Mouse (Mus musculus) heart, adult 2 months (tissue): ENCODE measurements around the gene Hexb. TPM values are rescaled to one million over a fixed set of nuclear protein-coding genes. Genes with fewer than 3 reads are reported as not detected.

Source experiments
- DNase-seq, 2 experiments: peaks; one replicate each; pipeline ENCODE4 v3.0.0; 2021
- H3K27ac ChIP-seq: fragments of 200-600 bp; 2 replicates; pipeline ENCODE4 v1.8.1; 2022
- H3K27me3 ChIP-seq: fragments of 200-500 bp; 2 replicates; pipeline ENCODE4 v1.6.1; 2012; ENCODE audit warnings: mild to moderate bottlenecking, low read length, inconsistent platforms, mixed read lengths; ENCODE audit not compliant: control insufficient read depth, insufficient read depth
- H3K36me3 ChIP-seq: fragments of 200-500 bp; 2 replicates; pipeline ENCODE4 v1.6.1; 2012; ENCODE audit warnings: low read length, inconsistent platforms; ENCODE audit not compliant: control insufficient read depth, insufficient read depth
- H3K4me1 ChIP-seq: fragments of 200-500 bp; 2 replicates; pipeline ENCODE4 v1.6.1; 2011; ENCODE audit warnings: low read length; ENCODE audit not compliant: control insufficient read depth, insufficient read depth
- H3K4me3 ChIP-seq: fragments of 200-600 bp; 2 replicates; pipeline ENCODE4 v1.8.1; 2022
- H3K79me2 ChIP-seq: fragments of 200-500 bp; replicated peaks from 2 replicates; pipeline ENCODE4 v1.6.1; 2012; ENCODE audit warnings: mild to moderate bottlenecking, inconsistent platforms, low read length, moderate library complexity, mixed read lengths; ENCODE audit not compliant: control insufficient read depth, insufficient read depth
- H3K9ac ChIP-seq: fragments of 200-500 bp; 2 replicates; pipeline ENCODE4 v1.6.1; 2012; ENCODE audit warnings: low read depth, mild to moderate bottlenecking, control low read depth, inconsistent platforms, low read length, mixed read lengths
- CTCF ChIP-seq: fragments of 200-600 bp; IDR thresholded peaks from 2 replicates; pipeline ENCODE4 v1.8.1; 2022; ENCODE audit warnings: antibody characterized with exemption, mild to moderate bottlenecking, moderate library complexity
- EP300 ChIP-seq: fragments of 200-500 bp; IDR thresholded peaks from 2 replicates; pipeline ENCODE4 v1.6.1; 2011; ENCODE audit warnings: low read depth, low read length, control low read depth; ENCODE audit not compliant: insufficient read depth
- POLR2A ChIP-seq: fragments of 200-500 bp; IDR thresholded peaks from 2 replicates; pipeline ENCODE4 v1.6.1; 2011; ENCODE audit warnings: mild to moderate bottlenecking, low read depth, low read length, control low read depth; ENCODE audit not compliant: insufficient read depth
- WGBS: fragments of 180-500 bp; shearing (Covaris S2); methylation state at CpG from one replicate; pipeline ENCODE4 v1.1.7; 2018; 5-methylcytosine and 5-hydroxymethylcytosine counted together
- intact Hi-C: fragments of 180-260 bp; cut with DNase I; formaldehyde crosslinking; loops from one replicate; pipeline ENCODE4 v1.15.1; 2025
- polyA plus RNA-seq: library from polyadenylated mRNA; depleted of rRNA; stranded (reverse); fragments of >200 nt; gene quantifications from 2 replicates; pipeline ENCODE4 v1.2.3, GENCODE M21; 2012
- total RNA-seq, 2 experiments: library from RNA; stranded (reverse); gene quantifications; 2 replicates each; pipeline ENCODE4 v1.2.3; 2021

Gene Hexb
- total and polyA plus RNA-seq, 3 experiments: 21.2 to 21.7 (median 21.3) TPM

DNA sequence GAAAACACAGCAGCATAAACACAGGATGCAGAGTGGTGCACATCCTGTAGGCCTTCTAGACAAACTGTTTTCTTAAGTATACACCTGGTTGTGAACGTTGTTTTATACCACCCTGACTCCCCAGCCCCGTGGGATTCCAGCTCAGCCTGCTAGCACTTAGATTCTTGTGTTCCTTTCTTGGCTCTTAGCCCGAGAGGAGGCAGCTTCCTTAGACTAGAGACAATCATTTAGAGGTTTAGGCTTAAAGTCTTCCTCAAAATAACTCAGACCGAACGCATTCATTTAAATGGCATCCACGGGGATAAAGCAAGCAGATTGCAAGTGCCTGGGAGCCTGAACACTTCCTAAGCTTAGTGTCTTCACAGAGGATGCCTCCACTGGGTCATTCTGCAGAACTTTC, 44.6 kb upstream of the Hexb start:
- H3K79me2 ChIP-seq: no peaks in the 10 kb centered on the region
- DNase-seq: peak in 1 of 2 experiments; percentile 39
- peak overlapping the region; percentile 23; the same call in 1 of the 2 replicates for H3K9ac ChIP-seq
- TF ChIP-seq POLR2A (no peak), EP300 (no peak), CTCF (no peak)
- H3K4me3 ChIP-seq: peak overlapping the region; percentile 76
- WGBS: 23% methylated on average over 6 of the region's 6 CpGs
- intact Hi-C loops: loop anchor here (5.0 kb wide), 3 partner anchors 70 to 305 kb away; no protein-coding TSS in a partner anchor
- H3K27me3 ChIP-seq: no peaks in the 10 kb centered on the region
- H3K4me1 ChIP-seq: peaks cover 16% of the 10 kb centered on the region
- peak overlapping the region; percentile 91; the same call in 1 of the 2 replicates for H3K27ac ChIP-seq
- H3K36me3 ChIP-seq: peaks cover 2% of the 10 kb centered on the region

- intact Hi-C loops: loop anchor here (1.0 to 5.0 kb wide), 4 partner anchors 53 to 305 kb away; no protein-coding TSS in a partner anchor
- WGBS: under 1% methylated on average over 20 of the region's 20 CpGs
- Histone ChIP-seq H3K9ac (peak overlapping the region; percentile 89), H3K27ac (peak overlapping the region; percentile 91), H3K36me3 (no peaks in the 10 kb centered on the region), H3K4me1 (peaks cover 15% of the 10 kb centered on the region), H3K79me2 (no peaks in the 10 kb centered on the region), H3K27me3 (no peaks in the 10 kb centered on the region), H3K4me3 (peak overlapping the region; percentile 76)
- TF ChIP-seq POLR2A: no peak
- TF ChIP-seq CTCF: no peak
- no peak for TF ChIP-seq EP300
- DNase-seq: no peak
Observed at GRCm38 (mm10) chr13:97241787-97242280, 43.7 kb upstream of the Hexb start.

GRCm38 (mm10) chr13:97240965-97241786, 43.0 kb upstream of the Hexb start, which contains the start of gene Enc1:
Enc1 (plus strand) TSS chr13:97241105.
- Histone ChIP-seq H3K27ac (peak within 1 kb of the TSS; percentile 92), H3K9ac (peak within 1 kb of the TSS; percentile 89), H3K79me2 (no peaks in the 10 kb centered on the region), H3K27me3 (no peaks in the 10 kb centered on the region), H3K4me1 (peaks cover 15% of the 10 kb centered on the region), H3K4me3 (peak within 1 kb of the TSS; percentile 76), H3K36me3 (no peaks in the 10 kb centered on the region)
- WGBS: under 1% methylated on average over 87 of the region's 89 CpGs
- intact Hi-C loops: loop anchor here (1.0 to 5.0 kb wide), 4 partner anchors 54 to 306 kb away; no protein-coding TSS in a partner anchor
- TF ChIP-seq EP300 (no peak), CTCF (peak; percentile 77), POLR2A (peak; percentile 85)
- peak; percentile 94 to 95 for DNase-seq

GRCm38 (mm10) chr13:97240279-97240964, 42.3 kb upstream of the Hexb start:
- no peaks in the 10 kb centered on the region for H3K36me3 ChIP-seq

DNA sequence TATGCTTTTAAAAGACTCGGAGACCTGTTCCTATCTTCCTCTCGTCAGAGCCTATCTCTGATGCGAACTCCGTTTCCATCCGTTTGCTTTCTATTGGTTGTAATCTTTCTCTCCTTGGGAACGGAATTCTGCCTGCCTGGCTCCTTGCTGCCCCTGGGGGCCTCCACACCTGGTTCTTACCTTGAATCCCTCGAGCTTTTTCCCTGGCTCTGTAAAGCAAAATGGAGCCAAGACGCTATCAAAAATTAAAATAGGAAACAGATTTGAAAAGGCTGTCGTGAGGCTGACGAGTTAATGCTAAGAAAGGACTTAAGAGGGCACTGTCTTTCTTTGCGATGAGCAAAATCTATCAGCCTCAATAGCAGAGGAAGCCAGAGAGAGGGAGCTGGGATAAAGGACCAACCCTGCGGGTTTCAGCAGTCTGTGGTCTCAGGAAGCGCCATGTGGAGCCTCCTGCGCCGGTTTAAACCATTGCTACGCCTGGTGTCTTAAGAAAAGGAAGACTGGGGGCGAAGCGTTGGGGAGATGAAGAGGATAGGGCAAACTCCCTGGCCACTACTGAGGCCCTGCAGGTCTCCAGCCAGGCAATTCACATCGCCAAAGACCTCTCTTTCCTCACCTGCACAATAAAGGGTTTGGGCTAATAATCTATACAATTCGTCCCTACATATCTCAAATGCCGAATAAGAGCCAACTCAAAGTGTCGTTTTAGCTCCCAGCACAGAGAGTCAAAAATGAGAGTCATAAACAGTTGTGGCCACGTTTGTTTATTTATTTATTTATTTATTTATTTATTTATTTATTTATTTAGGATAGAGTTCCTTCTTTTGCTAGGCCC, 41.4 kb upstream of the Hexb start:
- Histone ChIP-seq H3K4me3 (peak overlapping the region; percentile 3; the same call in 1 of the 2 replicates), H3K9ac (no peak overlapping the region), H3K4me1 (peaks cover 12% of the 10 kb centered on the region), H3K27me3 (no peaks in the 10 kb centered on the region), H3K27ac (peak overlapping the region; percentile 58), H3K36me3 (no peaks in the 10 kb centered on the region), H3K79me2 (no peaks in the 10 kb centered on the region)
- DNase-seq: peak; percentile 67 to 69
- WGBS: 8% methylated on average over 23 of the region's 23 CpGs
- intact Hi-C loops: loop anchor here (1.0 to 10.0 kb wide), 9 partner anchors 73 to 785 kb away; no protein-coding TSS in a partner anchor
- peak; percentile 27; the same call in 1 of the 2 replicates for TF ChIP-seq POLR2A
- TF ChIP-seq CTCF: peak; percentile 78
- TF ChIP-seq EP300: 0 out of 2 replicates have a peak, but pooled peaks have one; percentile 42

More at GRCm38 (mm10) chr13:97240279-97240964, 42.3 kb upstream of the Hexb start:
- H3K27ac ChIP-seq: peak overlapping the region; percentile 92
- intact Hi-C loops: loop anchor here (5.0 kb wide), 3 partner anchors 72 to 307 kb away; no protein-coding TSS in a partner anchor
- H3K4me1 ChIP-seq: peaks cover 15% of the 10 kb centered on the region
- peak; percentile 81 to 87 for DNase-seq
- no peaks in the 10 kb centered on the region for H3K79me2 ChIP-seq
- TF ChIP-seq EP300: no peak
- peak; percentile 58 for TF ChIP-seq CTCF
- TF ChIP-seq POLR2A: no peak
- H3K4me3 ChIP-seq: peak overlapping the region; percentile 76
- peak overlapping the region; percentile 89 for H3K9ac ChIP-seq
- no peaks in the 10 kb centered on the region for H3K27me3 ChIP-seq
- WGBS: under 1% methylated on average over 35 of the region's 36 CpGs
